Mouse (Mus musculus) frontal cortex, adult (tissue): ENCODE results near the gene Mknk2.

Source experiments
- ATAC-seq: cut with Nextera tagmentation; 2 replicates; pipeline ENCODE4 v1.9.2; 2017; ENCODE audit warnings: mild to moderate bottlenecking, moderate library complexity, mixed read lengths; ENCODE audit not compliant: low TSS enrichment

Mknk2 gene

DNA sequence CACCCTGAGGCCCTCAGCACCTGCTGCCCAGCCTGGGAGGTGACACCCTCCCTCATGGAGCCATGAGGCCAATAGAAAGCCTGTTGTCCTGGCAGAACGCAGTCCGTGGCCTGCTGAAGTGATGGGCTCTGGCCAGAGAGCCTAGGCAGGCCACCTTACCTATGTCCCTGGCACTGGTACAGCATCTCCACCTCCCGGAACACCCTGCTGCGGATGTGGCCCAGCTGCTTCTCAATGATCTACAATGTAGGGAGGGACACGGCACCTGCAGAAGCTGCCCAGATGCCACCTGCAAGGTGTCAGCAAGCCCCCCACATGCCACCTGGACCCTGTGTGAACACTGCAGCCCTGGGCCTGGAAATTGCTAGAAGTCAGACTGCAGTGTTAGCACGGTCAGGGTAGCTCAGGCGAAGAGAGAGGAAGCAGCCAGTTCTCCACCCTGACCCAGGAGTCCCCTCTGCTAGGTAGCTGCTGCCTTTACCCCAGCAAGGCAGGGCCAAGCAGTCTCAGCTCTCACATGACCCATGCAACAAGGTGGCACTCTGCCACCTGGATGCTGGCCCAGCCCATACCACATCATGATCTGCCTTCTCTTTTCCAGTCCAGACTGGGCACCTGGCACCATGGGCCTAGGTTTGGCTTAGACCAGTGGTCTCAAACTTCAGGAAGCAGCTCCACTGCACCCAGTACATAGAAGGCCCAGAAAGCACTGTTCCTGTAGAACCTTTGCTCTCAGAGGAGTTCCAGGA lies 8.0 kb downstream of the Mknk2 start:
- no peak for ATAC-seq

DNA sequence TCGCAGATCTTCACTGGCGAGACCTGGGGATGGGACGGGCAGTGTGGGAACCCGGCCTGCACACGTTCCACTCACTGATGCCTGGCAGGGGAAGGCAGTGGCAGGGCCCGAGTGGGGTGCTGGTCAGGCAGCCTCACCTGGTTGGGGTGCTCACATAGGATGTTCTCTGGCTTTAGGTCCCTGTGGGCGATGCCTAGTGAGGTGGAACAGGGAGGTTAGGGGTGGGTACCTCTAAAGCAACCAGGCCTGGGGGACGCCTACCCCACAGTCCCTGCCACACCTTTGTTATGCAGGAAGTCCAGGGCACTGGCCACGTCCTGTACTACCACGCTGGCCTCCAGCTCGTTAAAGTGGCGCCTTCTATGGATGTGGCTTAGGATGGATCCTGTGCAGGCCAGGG lies 8.9 kb downstream of the Mknk2 start:
- no peak for ATAC-seq

DNA sequence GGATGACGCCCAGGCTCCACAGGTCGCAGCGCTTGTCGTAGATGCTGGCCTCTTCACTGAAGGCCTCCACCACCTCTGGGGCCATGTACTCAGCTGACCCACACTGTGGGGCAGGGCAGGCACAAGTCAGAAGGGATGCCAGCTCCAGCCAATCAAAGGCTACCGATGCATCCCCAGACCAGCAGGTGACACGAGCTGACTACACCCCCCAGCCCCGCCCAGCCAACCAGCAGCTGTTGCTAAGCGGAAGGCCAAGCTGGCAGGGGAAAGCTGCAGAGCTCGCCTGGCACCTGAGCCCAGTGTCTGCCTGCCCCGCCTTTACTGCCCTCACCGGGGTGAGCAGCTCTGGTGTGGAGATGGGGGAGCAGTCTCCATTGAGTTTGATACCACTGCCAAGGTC lies 9.3 kb downstream of the Mknk2 start:
- ATAC-seq: no peak

GRCm38 (mm10) chr10:80666837-80667412 lies 11.0 kb downstream of the Mknk2 start:
- no peak for ATAC-seq

DNA sequence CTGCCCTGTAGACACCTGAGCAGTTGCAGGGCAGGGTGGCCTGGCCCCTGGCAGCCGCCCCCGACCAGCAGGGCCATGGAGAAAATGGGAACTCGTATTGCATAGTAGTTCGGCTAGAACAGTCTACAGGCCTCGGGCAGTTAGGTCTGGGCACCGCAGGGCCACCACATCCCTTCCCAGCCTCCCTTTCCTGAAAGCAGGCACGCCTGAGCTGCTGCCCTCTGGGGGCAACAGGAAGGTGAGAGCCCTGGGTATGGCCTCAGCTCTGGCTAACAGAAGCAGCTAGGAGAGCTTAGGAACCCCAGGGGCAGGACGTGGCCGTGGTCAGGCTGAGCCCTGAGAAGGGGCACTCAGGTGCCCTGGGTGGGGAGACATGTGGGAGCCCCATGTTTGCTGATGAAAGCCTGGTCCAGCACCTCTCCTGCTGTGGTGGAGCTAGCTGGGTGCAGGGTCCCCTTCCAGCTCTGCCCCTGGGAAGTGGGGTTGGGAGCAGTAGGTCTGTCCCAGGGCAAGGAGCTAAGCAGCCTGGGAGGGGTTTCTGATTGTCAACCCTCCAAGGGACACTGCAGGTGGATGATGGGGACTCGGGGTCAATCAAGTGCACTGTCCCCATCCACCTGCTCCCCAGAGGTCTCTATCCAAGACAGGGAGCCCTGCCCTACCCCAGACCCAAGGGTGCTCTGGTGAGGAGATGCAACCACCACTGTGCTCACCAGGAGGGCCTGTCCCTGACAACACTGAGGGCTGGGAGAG lies 11.8 kb downstream of the Mknk2 start:
- no peak for ATAC-seq

GRCm38 (mm10) chr10:80665459-80665858 lies 12.5 kb downstream of the Mknk2 start:
- ATAC-seq: no peak

GRCm38 (mm10) chr10:80665016-80665380 lies 12.9 kb downstream of the Mknk2 start:
- no peak for ATAC-seq

DNA sequence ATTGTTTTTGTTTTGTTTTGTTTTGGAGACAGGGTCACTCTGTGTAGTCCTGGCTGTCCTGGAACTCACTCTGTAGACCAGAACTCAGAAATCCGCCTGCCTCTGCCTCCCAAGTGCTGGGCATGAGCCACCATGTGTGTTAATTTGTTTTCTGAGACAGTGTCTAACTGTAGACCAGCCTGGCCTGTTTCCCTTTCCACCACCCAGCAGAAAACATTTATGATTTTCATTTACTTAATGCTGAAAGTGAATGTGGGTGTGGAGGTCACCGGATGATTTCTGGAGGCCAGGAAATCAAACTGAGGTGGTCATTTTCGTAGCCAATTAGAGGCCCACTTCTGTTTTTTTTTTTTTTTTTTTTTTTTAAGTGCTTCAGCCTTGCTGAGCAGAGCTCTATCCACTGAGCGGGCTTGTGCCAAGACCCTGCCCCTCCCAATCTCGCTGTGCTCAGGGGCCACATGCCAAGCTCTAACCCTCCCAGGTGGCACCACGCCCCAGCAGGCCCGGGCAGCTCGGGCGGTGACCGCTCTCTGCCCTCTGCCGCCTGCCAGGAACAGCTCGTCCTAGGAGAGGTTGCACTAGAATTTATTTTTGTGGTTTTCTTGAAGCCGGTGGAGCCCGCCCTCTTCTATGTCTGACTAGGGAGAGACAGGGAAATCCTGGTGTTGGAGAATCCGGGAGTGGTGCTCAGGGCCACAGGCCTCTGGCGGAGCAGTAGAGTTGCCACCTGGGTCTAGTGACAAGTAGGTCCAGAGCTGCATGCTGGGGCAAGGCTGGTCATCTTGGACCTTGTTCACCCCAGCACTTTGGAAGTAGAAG lies 13.5 kb downstream of the Mknk2 start:
- ATAC-seq: peak; percentile 56; the same call in 1 of the 2 replicates

DNA sequence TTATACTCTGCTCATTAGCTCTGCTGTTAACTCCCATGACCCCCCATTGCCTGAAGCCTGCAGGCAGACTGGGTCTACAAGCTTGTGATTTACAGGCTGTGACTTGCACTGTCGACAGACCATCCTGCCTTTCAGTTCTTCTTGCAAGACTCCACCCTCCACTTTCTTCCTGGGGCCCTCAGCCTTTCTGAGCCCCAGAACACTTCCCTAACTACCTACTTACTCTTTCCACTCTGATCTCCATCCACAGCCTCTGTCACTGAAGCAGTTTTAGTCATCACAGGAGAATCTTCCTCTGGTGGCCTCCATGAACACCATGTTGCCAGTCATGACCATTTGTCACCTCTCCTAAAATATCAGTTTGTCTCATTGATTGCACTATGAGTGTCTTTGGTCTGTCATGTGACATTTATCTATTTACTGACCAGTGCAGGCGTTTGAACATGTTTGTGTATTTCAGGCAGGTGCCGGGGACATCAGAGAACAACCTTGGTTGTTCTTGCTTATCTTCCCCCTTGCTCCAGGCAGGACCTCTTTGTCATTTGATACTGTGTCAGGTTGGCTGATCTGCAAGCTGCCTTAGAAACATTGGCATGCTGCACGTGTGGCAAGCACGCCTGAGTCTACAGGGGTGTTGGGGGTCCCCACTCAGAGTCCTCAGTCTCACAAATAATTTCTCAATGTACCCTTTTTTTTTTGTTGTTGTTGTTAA lies 14.3 kb downstream of the Mknk2 start:
- ATAC-seq: no peak

- ATAC-seq: no peak
Measured at GRCm38 (mm10) chr10:80661149-80661548, 16.8 kb downstream of the Mknk2 start.

- ATAC-seq: no peak
Measured at GRCm38 (mm10) chr10:80659213-80659612, 18.7 kb downstream of the Mknk2 start.

- no peak for ATAC-seq
Measured at GRCm38 (mm10) chr10:80658841-80659202, 19.1 kb downstream of the Mknk2 start.

GRCm38 (mm10) chr10:80658194-80658840 lies 19.6 kb downstream of the Mknk2 start:
- no peak for ATAC-seq

GRCm38 (mm10) chr10:80656863-80657623 lies 20.9 kb downstream of the Mknk2 start, which contains the start of gene Btbd2:
Gene Btbd2 (minus strand): TSS chr10:80657071.
- ATAC-seq: peak; percentile 21; the same call in 1 of the 2 replicates

- peak; percentile 83 for ATAC-seq
Measured at GRCm38 (mm10) chr10:80656130-80656862, 21.6 kb downstream of the Mknk2 start.

GRCm38 (mm10) chr10:80655406-80656129 lies 22.3 kb downstream of the Mknk2 start:
- ATAC-seq: no peak

GRCm38 (mm10) chr10:80654866-80655265 lies 23.0 kb downstream of the Mknk2 start:
- ATAC-seq: no peak

GRCm38 (mm10) chr10:80653156-80653720 lies 24.7 kb downstream of the Mknk2 start:
- no peak for ATAC-seq
